Mouse (Mus musculus) adrenal gland, postnatal 14 days (tissue): ENCODE results near the gene Cabp1. TPM values are rescaled to one million over a fixed set of nuclear protein-coding genes. Genes with fewer than 3 reads are reported as not detected.

Experiments
- DNase-seq: peaks from one replicate; pipeline ENCODE4 v3.0.0; 2021; ENCODE audit warnings: mixed read lengths
- long read RNA-seq, 2 experiments: library from polyadenylated mRNA; stranded (forward); transcript quantifications; one replicate each; pipeline ENCODE4 v2.0.0; 2021
- total RNA-seq: library from RNA; stranded (reverse); gene quantifications from 2 replicates; pipeline ENCODE4 v1.2.3, GENCODE M21; 2021

Gene Cabp1
- total RNA-seq = 9.9 and 11.1 TPM in 2 replicates
- long read RNA-seq, experiment 1, transcript Cabp1-204 (6 exons, 1,621 nt) = major isoform, 15 of 17 reads
- long read RNA-seq, experiment 1, partial matches to known transcripts = 2 of 17 reads
- long read RNA-seq, experiment 1, other reads (novel, unspliced or antisense) = 0 of 17 reads
- long read RNA-seq, experiment 2, transcript Cabp1-204 (6 exons, 1,621 nt) = major isoform, 5 of 5 reads
- long read RNA-seq, experiment 2, partial matches to known transcripts = 0 of 5 reads
- long read RNA-seq, experiment 2, other reads (novel, unspliced or antisense) = 0 of 5 reads

GRCm38 (mm10) chr5:115193669-115194625, at the start of gene Cabp1:
TSS of gene Cabp1 (minus strand) at chr5:115194381.
- peak; percentile 64 for DNase-seq

DNA sequence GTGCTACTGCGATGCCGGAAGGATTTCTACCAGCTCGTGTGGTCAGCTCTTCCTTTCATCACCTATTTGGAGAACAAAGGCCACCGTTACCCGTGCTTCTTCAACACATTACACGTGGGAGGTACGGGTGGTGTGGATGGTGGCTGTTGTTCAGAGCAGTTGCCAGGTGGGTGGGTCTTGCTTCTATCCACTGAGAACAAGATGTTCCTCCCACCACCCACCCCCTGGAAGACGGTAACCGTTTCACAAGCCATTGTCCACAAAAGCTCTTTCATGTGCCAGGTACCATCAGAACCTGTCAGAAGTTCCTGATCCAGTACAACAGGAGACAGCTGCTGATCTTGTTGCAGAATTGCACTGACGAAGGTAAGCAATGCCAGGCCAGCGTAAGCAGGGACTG, 46.0 kb upstream of the Cabp1 start:
- no peak for DNase-seq

GRCm38 (mm10) chr5:115238729-115239195, 44.6 kb upstream of the Cabp1 start:
- DNase-seq = peak; percentile 44

GRCm38 (mm10) chr5:115237803-115238728, 43.9 kb upstream of the Cabp1 start:
- DNase-seq = peak; percentile 96

DNA sequence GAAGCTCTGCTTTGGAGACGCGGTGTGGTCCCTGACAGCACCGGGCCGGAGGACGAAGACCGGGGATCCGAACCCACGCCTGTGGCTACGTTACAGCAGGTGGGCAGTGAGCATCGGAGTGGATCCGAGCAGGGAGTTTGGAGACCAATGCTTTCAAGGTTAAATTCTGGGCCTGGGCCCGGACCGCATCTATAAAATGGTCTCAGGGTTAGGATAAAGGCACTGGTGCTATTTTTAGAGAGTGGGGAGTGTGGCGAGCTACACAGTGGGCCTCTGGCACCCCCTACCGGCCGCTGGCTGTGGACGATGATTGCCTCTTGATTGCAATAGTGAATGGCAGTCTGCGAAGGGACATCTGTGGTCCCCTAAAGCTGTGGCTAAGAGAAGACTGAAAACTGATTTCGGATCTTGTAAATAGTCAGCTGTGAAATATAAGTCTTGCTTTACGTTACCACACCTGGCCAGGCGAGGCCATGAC, 41.6 kb upstream of the Cabp1 start, which contains the start of gene Pop5:
Gene Pop5, plus strand, starts transcription at position 51 of the 478 bp plus-strand sequence.
- peak; percentile 94 for DNase-seq

DNA sequence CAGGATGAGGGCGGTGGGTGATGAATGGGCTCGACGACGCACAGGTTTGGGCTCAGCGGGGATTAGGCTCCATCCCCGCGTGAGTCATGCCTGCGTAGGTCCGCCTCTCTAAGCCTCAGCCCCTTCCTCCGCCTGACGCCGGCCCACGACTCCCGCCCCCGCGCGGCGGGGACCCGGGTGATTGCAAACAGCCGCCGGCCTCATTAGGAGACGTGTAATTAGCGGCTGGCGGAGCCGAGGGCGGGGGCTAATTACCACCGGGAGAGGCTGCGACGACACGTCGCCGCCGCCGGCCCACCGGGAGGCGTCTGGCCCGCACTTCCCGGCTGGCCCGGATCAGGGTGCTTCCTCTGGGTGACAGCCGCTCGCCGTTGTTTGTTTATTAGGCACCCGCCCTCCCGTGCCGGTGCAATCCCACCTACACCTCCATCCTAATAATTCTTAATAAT, 41.2 kb upstream of the Cabp1 start:
- DNase-seq = peak; percentile 79

GRCm38 (mm10) chr5:115234519-115234918, 40.3 kb upstream of the Cabp1 start:
- no peak for DNase-seq

GRCm38 (mm10) chr5:115233031-115233780, 39.0 kb upstream of the Cabp1 start:
- no peak for DNase-seq

DNA sequence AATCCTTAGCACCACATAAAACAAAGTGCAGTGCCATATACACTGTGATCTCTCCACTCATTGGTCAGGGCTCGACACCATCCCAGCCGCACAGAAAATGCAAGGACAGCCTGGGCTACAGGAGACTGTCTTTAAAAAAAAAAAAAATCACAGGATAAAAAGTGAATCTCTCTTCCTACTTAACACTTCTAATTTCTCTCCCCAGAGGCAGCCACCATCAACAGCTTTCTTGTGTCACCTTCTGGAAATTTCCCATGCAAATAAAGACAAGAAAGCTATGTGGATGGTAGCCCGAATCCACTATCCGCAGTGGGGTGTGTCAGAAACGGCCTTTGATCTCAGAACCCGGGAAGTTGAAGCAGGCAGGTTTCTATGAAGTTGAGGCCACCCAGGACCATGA, 38.3 kb upstream of the Cabp1 start:
- no peak for DNase-seq

DNA sequence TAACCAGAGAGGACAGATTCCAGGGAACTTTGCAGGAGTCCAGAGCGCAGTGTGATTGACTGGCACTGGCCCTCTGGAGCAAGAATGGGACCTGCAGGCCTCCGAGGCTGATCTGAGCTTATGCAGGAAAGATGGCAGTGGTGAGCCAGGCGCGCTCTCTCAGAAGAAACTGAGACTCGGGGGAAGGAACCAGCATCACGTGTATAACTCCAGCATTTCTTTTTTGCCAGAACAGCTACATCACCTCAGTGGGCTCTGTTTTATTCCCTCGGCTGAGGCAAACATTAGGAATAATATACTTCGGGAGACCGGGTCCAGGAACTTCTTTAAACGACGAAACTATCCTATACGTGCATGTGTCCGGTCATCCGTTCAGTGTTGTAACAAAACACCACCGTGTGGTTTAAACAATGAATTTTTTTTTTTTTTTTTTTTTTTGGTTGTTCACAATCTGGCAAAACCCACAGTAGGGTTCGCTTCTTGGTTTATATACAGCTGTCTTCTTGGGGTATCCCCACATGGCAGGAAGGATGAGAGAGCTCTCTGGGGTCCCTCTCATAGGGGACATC, 37.5 kb upstream of the Cabp1 start:
- no peak for DNase-seq

DNA sequence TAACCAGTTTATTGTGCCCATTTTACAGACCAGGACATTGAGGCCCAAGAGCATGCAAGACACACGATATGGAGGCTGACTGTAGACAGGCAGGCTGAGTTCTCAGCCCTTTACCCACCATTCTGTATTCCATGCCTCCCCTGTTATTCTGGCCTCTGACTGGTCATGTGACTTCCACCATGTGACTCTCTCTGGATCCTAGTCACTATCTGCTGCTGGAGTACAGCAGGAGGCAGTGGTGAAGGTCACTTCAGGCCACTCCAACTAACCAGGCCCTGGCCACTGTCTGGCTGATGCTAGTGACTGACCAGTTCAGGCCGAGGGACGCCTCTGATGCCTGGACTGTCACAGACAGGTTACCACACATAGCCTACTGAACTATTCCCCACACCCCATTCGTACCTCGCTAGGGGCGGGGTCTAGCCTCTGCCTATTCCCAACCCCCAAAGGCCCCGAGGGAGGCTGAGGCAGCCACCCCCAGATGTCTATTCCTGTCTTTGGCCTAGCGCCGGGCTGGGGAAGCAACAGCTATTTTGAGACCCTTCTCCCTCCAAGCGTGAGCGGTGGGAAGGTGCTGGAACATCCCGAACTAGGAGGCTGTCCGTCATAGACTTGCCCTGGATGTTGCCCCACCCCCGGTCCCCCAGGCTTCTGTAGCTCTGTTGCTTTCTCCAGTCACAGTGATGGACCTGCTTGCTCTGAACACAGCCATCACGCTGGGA, 36.8 kb upstream of the Cabp1 start:
- DNase-seq = no peak

DNA sequence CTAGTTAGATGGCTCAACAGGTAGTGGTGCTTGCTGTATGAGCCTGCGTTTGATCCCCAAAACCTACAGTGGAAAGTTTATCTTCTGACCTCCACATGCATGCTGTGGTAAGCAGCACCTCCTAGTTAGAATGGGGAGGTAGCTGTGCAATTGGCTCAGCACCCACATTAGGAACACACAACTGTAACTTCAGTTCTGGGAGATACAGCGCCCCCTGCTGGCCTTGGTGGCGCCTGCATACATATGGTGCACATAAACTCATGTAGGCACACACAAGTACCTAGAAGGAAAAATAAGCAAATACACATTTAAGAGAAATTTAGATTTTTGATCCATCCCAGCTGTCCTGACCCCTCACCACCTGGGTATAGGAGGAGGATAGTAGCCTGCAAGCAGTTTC, 28.3 kb upstream of the Cabp1 start:
- peak; percentile 6 for DNase-seq

GRCm38 (mm10) chr5:115220931-115221640, 26.9 kb upstream of the Cabp1 start:
- DNase-seq = no peak

DNA sequence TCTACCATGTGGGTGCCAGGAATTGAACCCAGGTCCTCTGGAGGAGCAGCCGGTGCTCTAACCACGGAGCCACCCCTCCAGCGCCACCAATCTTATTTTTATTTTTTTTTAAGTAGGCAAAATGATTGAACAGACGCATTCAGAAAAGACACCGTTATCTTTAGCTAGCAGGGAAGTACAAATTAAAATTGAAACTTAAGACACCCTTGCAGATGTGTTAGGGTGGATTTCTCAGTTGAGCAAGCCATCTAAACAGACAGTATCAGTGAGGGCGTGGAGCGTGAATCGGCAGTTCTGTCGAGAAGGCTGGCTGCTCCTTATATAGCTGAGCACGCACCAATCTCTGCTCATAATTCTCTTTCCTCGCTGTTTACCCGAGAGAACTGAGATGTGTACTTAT, 23.8 kb upstream of the Cabp1 start:
- DNase-seq = no peak

- DNase-seq = no peak
These were observed 21.3 kb upstream of the Cabp1 start for GRCm38 (mm10) chr5:115215273-115216185.

DNA sequence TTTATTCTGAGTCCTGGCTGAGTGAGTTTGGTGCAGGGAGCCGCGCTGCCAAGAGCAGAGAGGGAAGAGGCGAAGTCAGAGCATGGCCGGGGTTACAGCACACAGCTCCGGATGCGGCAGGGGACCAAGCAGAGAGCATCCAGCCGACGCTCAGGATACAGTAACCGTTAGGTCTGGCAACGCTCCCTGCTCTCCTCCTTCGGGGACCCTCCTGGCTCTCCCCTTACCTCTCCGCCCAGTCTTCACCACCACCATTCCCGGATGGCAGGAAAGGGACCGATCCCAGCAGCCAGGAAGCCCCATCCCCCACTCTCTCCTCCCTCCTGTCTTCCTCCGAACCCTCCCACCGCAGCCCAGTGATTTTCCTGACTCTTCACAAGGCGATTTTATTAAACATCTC, 20.7 kb upstream of the Cabp1 start:
- peak; percentile 20 for DNase-seq

DNA sequence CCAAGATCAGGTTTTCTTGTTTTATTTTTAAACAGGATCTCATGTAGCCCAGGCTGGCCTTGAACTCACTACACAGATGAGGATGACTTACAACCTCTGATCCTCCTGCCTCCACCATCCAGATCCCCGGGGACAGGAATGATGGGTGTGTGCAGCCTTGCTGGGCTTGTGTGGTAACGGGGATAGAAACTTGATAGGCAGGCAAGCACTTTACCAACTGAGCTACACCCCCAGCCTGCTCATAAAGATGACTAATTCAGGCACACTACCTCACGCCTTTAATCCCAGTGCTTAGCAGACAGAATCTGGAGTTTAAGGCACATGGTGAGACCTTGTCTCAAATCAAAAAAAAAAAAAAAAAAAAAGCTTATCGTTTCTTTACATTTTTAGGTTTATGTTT, 18.7 kb upstream of the Cabp1 start:
- DNase-seq = peak; percentile 17

DNA sequence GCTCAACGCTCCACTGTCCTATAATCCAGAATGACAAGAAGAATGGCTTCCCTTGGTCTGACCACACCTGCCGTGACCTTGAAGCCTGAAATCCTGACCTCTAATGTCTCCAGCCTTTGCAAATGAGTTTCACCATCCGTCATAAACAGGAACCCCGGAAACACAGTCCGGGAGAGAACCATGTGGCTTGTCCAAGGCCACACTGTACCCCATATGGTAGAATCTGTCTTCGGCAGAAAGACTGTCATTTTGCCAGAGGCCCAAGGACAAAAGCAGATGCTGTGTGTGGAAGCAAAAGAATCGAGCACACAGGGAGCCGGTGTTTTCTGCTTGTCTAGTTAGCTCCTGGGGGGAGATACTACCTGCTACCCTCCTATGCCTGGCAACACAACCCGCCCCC, 18.3 kb upstream of the Cabp1 start:
- DNase-seq = peak; percentile 59
